Mouse (Mus musculus): ENCODE results near the gene Abca12. TPM values are rescaled to one million over a fixed set of nuclear protein-coding genes. Genes with fewer than 3 reads are reported as not detected.

The Abca12 gene
- polyA plus RNA-seq, 1 experiment = 0.04 TPM

DNA sequence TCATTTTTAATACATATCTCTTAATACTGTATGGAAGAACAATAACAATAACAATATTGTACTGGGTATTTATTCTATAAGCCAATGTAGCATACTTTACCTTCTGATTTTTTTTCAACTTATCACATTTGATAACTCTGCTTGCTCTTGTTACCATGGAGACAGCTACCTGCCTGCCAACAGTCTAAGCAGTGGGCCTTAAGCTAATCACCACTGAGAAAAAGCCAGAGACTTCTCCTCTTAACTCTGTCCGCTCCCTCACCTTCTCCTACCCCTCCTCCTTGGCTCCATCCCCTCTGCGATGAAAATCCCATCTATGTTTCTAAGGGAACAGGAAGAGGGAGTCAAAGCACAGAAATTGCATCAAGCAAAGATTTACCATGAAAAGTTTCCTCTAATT is 118.1 kb downstream of the Abca12 start:
- Histone ChIP-seq H3K27ac (ENCODE audit: insufficient read depth, low read length) (no peak overlapping the region), H3K4me3 (ENCODE audit: insufficient read depth, low read length) (no peak overlapping the region), H3K4me1 (ENCODE audit: control insufficient read depth, insufficient read depth, low read length) (no peaks in the 10 kb centered on the region)
- no peak for TF ChIP-seq CTCF (IDR thresholded peaks at IDR 0.05; ENCODE audit: extremely low read depth, insufficient read depth, low read length)
- TF ChIP-seq POLR2A (IDR thresholded peaks at IDR 0.05; ENCODE audit: extremely low read depth, insufficient read depth, low read length) = no peak

DNA sequence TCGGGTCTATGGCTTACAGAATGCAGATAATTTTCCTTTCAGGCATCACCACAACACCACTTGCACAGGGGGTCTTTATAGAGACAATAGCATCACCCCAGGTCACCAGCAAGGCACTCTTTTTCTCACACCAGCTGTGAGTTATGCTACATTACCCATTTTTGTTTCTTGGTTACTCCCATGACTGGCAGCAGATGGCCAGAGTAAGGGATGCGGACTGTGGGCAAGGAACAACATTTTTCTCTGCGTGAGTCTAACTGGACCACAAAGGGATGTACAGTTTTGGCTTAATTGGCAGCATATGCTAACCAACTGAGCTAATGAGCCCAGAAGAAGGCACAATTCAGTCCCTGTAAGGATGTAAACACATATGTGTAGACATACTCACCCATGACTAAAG is 122.8 kb downstream of the Abca12 start:
- Histone ChIP-seq H3K4me3 (ENCODE audit: insufficient read depth, low read length) (no peak overlapping the region), H3K4me1 (ENCODE audit: control insufficient read depth, insufficient read depth, low read length) (no peaks in the 10 kb centered on the region), H3K27ac (ENCODE audit: insufficient read depth, low read length) (no peak overlapping the region)
- TF ChIP-seq POLR2A (IDR thresholded peaks at IDR 0.05; ENCODE audit: extremely low read depth, insufficient read depth, low read length) (no peak), CTCF (IDR thresholded peaks at IDR 0.05; ENCODE audit: extremely low read depth, insufficient read depth, low read length) (no peak)

DNA sequence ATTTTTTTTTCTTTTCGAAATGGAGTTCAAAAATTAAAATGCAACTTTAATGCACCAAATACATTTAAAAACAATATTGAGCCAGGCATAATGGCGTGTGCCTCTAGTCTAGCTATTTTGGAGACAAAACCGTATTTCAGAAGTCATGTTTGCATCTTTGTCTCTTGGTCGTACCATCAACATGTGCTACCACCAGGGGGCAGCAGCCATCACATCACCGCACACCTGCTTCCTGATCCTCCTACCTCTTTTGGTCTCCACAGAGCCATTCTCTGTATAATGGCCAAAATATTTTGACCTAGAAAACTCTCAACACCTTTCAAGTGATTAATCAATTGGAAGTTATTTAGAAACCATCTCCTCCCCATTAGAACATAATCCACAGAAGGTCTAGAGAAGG is 125.2 kb downstream of the Abca12 start:
- peak; percentile 74 for TF ChIP-seq CTCF (IDR thresholded peaks at IDR 0.05; ENCODE audit: extremely low read depth, insufficient read depth, low read length)
- TF ChIP-seq POLR2A (IDR thresholded peaks at IDR 0.05; ENCODE audit: extremely low read depth, insufficient read depth, low read length) = no peak
- Histone ChIP-seq H3K27ac (ENCODE audit: insufficient read depth, low read length) (no peak overlapping the region), H3K4me3 (ENCODE audit: insufficient read depth, low read length) (no peak overlapping the region), H3K4me1 (ENCODE audit: control insufficient read depth, insufficient read depth, low read length) (no peaks in the 10 kb centered on the region)

DNA sequence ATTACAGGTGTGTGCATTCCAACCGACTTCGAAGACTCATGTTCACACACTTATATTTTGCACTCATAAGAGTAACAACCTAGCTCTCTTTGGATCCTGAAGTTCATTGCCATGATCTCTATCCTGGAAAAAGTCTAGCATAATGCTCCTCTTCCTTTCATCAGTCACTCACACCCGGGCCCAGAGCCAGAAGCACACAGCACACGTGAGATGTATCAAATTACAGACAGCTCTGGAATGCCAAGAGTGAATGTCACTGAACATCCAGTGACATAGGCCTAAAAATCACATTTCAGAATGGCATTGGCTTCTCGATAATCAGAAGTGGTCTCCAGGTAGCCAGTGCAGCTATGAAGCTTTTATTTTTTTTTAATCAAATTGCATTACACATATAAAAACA is 137.8 kb downstream of the Abca12 start:
- Histone ChIP-seq H3K4me3 (ENCODE audit: insufficient read depth, low read length) (no peak overlapping the region), H3K4me1 (ENCODE audit: control insufficient read depth, insufficient read depth, low read length) (no peaks in the 10 kb centered on the region), H3K27ac (ENCODE audit: insufficient read depth, low read length) (no peak overlapping the region)
- no peak for TF ChIP-seq POLR2A (IDR thresholded peaks at IDR 0.05; ENCODE audit: extremely low read depth, insufficient read depth, low read length)
- no peak for TF ChIP-seq CTCF (IDR thresholded peaks at IDR 0.05; ENCODE audit: extremely low read depth, insufficient read depth, low read length)

DNA sequence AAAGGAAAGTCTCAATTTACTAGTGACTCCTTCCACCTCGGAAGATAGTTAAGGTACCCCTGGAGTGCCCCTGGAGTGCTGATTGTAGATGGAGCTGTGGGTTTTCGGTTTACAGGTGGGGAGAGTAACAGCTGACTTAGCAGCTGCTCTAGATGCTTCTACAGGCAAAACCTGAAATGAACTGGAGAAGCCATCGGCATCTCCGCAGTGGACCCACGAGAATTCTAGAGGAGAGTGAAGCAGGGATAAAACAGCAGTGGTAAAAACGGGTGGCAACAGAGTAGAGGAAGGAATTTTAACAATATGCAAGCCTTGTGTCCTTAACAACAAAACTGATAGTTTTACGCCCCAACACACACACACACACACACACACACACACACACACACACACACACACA is 142.2 kb downstream of the Abca12 start:
- TF ChIP-seq CTCF (IDR thresholded peaks at IDR 0.05; ENCODE audit: extremely low read depth, insufficient read depth, low read length) (no peak), POLR2A (IDR thresholded peaks at IDR 0.05; ENCODE audit: extremely low read depth, insufficient read depth, low read length) (no peak)
- Histone ChIP-seq H3K4me3 (ENCODE audit: insufficient read depth, low read length) (peak overlapping the region; percentile 26), H3K27ac (ENCODE audit: insufficient read depth, low read length) (no peak overlapping the region)

DNA sequence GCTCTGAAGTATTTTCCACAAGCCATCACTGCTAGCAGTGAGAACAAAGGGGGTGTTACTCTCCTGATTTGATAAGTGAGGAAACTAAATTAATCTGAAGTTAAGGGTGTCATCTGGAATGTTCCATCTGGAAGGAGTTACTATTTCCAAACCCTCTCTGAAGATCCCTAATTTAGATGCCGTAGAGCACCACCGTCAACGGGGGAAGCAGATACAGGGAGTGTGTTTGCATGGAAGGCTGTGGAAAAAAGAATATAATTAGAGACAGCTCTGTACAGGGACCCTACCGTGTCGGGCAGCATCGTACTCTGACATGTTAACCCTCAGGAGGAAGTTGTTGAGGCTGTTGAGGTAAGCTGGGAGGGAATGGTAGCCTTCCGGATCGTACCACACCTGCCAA is 142.6 kb downstream of the Abca12 start:
- TF ChIP-seq CTCF (IDR thresholded peaks at IDR 0.05; ENCODE audit: extremely low read depth, insufficient read depth, low read length) (no peak), POLR2A (IDR thresholded peaks at IDR 0.05; ENCODE audit: extremely low read depth, insufficient read depth, low read length) (no peak)
- Histone ChIP-seq H3K27ac (ENCODE audit: insufficient read depth, low read length) (no peak overlapping the region), H3K4me1 (ENCODE audit: control insufficient read depth, insufficient read depth, low read length) (no peaks in the 10 kb centered on the region), H3K4me3 (ENCODE audit: insufficient read depth, low read length) (peak overlapping the region; percentile 26)

More for the DNA sequence above, 142.2 kb downstream of the Abca12 start:
- no peaks in the 10 kb centered on the region for H3K4me1 ChIP-seq (ENCODE audit: control insufficient read depth, insufficient read depth, low read length)

DNA sequence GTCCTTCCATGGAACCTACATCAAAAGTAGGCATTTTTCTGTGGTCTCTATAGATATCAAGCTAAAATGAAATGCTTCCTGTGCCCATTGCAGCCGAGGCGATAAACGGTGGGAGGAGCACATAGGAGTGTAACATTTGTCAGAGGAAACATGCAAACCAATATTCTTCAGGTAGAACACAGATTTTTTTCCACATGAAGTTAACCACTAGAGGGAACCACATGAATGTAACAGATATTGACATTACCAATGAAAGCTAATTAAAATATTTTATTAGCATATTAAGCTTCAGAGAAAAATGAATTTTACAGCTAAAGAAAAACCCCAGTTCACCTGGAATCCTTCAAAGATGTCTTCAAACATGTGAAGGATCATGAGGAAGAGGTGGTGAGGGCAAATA is 144.6 kb downstream of the Abca12 start:
- Histone ChIP-seq H3K4me1 (ENCODE audit: control insufficient read depth, insufficient read depth, low read length) (no peaks in the 10 kb centered on the region), H3K4me3 (ENCODE audit: insufficient read depth, low read length) (no peak overlapping the region), H3K27ac (ENCODE audit: insufficient read depth, low read length) (no peak overlapping the region)
- TF ChIP-seq POLR2A (IDR thresholded peaks at IDR 0.05; ENCODE audit: extremely low read depth, insufficient read depth, low read length) (no peak), CTCF (IDR thresholded peaks at IDR 0.05; ENCODE audit: extremely low read depth, insufficient read depth, low read length) (no peak)

DNA sequence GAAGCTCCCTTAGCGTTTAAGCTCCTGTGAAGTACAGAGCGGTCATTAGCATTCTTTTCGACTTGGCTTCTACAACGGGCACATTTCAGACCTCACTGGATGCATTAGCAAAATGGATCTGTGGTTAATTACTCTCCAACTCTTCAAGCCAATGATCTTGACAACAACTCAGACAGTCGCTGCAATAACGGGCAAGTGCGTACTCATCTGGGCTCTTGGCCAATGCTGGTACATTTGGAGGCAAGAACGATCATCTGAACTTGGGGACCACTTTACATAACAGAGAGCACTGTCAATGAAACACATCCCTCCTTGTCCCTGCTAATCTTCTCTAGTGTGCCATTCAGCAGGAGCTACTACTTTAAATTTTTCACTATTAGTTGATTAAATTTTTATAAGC is 148.1 kb downstream of the Abca12 start:
- TF ChIP-seq POLR2A (IDR thresholded peaks at IDR 0.05; ENCODE audit: extremely low read depth, insufficient read depth, low read length) (no peak), CTCF (IDR thresholded peaks at IDR 0.05; ENCODE audit: extremely low read depth, insufficient read depth, low read length) (no peak)
- Histone ChIP-seq H3K4me3 (ENCODE audit: insufficient read depth, low read length) (no peak overlapping the region), H3K4me1 (ENCODE audit: control insufficient read depth, insufficient read depth, low read length) (no peaks in the 10 kb centered on the region), H3K27ac (ENCODE audit: insufficient read depth, low read length) (no peak overlapping the region)

DNA sequence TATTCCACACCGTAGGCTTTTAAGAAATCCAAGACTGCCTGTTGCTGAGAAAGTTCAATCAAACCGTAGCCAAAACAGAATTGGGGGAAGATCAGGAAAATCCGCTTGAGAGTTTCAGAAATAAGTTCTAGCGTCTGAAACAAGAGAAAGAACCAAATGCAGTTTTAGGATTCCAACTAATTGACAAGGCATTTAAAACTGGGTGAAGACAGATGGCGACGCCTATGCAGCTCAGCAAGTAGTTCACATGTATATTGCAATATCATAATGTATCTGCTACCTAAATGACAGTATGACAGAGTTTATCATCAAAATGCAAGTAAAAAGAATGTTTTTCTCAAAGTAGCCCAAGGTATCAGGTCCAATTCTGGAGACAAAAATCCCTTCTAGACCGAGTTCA is 151.2 kb downstream of the Abca12 start:
- Histone ChIP-seq H3K4me1 (ENCODE audit: control insufficient read depth, insufficient read depth, low read length) (no peaks in the 10 kb centered on the region), H3K4me3 (ENCODE audit: insufficient read depth, low read length) (no peak overlapping the region), H3K27ac (ENCODE audit: insufficient read depth, low read length) (no peak overlapping the region)
- TF ChIP-seq CTCF (IDR thresholded peaks at IDR 0.05; ENCODE audit: extremely low read depth, insufficient read depth, low read length) (no peak), POLR2A (IDR thresholded peaks at IDR 0.05; ENCODE audit: extremely low read depth, insufficient read depth, low read length) (no peak)

DNA sequence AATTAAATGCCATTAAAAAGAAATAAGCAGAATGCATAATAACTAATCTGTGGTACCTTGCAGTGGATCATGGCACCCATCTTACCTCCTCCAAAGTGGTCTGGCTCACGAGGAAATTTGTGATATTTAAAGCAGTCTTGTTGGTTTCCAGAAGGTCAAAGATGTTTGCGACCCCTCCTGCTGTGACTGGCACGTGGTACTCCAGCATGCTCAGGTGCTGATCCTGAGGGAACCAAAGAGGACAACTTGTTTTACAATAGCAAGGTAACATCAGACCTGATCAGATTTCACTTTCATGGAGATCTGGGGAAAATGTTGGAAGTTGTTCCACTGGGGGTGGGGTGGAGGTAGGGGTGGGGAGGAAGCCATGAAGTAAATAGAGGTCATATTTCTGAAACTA is 170.1 kb downstream of the Abca12 start:
- H3K4me3 ChIP-seq (ENCODE audit: insufficient read depth, low read length) = no peak overlapping the region
- H3K27ac ChIP-seq (ENCODE audit: insufficient read depth, low read length) = no peak overlapping the region
- TF ChIP-seq CTCF (IDR thresholded peaks at IDR 0.05; ENCODE audit: extremely low read depth, insufficient read depth, low read length) (no peak), POLR2A (IDR thresholded peaks at IDR 0.05; ENCODE audit: extremely low read depth, insufficient read depth, low read length) (no peak)
- no peaks in the 10 kb centered on the region for H3K4me1 ChIP-seq (ENCODE audit: control insufficient read depth, insufficient read depth, low read length)

DNA sequence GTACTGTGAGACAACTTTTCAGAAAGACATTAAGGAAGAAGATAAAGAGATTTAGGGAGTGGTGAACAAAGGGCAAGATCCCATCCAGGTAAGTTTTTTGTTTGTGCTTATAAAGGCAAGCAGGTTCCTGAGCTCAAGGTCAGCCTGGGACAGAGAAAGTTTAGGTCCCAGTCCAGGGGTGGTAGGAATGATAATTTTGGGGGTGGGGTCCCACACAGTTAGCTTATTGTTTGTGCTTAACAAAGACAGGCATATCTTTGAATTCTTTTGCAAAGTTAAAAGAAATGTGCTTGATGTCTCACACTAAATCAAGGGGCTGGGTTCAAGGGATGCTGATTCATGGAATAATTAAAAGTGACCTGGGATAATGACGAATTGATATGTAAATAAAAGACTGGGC is 173.3 kb downstream of the Abca12 start:
- TF ChIP-seq POLR2A (IDR thresholded peaks at IDR 0.05; ENCODE audit: extremely low read depth, insufficient read depth, low read length) (no peak), CTCF (IDR thresholded peaks at IDR 0.05; ENCODE audit: extremely low read depth, insufficient read depth, low read length) (no peak)
- Histone ChIP-seq H3K4me3 (ENCODE audit: insufficient read depth, low read length) (no peak overlapping the region), H3K27ac (ENCODE audit: insufficient read depth, low read length) (no peak overlapping the region), H3K4me1 (ENCODE audit: control insufficient read depth, insufficient read depth, low read length) (no peaks in the 10 kb centered on the region)

Measured in cortical plate, adult 2 months (tissue).